Mouse (Mus musculus) T-helper 1 cell (primary cell): Measurements from ENCODE around the gene Mtfp1.

ENCODE experiments used
- in situ Hi-C: fragments of 300-600 bp; cut with MboI, MseI; formaldehyde crosslinking; loops from one replicate; pipeline ENCODE4 v1.15.1; 2025; ENCODE audit warnings: high pct_unique_total_duplicates

Mtfp1 gene

DNA sequence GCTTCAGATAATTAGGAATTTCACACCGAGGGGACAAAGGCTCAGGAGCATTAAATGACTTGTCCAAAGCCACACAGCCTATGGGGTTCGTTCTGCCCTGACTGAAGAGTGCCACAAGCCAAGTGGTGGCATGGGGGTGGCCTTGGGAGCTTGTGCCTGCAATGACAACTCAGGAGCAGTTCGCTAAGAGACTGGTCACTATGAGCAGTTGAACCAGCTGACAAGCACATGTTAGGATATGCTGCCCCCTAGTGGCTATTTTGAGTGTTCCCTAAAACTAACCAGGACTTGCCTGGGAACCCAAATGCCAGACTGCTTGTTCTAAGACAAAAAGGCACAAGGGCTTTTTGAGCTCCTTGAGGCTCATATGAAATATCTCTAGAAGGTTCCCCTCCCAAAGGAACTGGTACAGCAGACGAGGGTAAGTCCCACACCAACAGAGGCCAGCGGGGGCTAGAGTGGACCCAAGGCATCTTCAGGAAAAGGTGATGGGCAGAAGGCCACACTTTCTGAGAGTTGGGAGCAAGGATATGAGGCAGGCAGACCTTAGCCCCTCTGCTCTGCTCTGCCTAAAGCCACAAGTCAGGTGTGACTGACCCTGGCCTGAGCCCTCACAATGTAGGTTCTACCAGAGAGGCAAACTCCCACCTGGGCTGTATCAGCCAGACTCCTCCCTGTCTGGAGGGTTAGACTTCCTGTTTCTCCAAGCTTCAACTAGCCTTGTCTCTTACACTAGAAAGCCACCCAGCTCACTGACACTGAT lies 11.7 kb downstream of the Mtfp1 start:
- in situ Hi-C loops: loop anchor here (5.0 kb wide), 1 partner anchor 81 kb away; no protein-coding TSS in a partner anchor

DNA sequence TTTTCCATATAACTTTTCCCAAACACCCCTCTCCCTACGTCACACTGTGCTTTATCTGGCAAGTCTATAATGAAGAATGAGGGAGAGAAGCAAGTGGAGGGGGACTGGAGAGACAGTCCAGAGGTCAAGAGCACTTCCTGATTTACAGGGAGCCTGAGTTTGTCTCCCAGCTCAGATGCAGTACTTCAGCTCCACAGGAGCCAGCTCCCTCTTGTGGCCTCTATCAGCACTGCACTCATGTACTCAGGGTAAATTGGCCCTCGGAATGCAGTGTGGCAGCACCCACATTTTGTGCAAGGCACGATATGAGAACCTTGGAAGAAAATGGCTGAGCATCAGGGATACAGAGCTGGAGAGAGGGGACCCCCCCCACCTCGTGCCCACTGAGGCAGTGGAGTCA lies 15.0 kb downstream of the Mtfp1 start:
- in situ Hi-C loops: loop anchor here (5.0 kb wide), 1 partner anchor 78 kb away; no protein-coding TSS in a partner anchor

DNA sequence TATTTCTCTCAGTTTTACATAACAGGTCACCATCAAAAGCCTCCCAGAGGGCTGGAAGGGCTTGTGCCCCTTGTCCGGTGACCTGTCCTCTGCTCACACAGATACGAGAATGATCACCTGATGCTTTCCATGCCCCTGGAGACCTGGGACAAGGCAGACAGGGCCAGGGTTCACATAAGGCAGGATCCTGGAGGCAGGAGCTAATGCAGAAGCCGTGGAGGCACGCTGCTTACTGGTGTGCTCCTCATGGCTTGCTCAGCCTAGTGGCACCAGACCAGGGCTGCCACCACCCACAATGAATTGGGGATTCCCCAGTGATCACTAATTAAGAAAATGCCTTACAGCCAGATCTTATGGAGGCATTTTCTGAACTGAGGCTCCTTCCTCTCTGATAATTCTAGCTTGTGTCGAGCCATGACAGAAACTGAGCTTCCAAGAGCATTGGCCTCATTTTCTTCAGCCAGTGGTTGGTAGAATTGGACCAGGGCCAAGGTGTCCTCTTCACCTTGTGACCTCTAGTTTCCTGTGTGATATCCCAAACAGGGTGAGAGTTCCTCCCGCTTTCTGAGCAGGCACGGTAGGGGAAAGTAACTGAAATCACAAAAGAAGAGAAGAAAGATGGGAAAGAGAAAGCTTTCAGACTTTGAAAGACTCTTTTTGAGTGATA lies 16.8 kb downstream of the Mtfp1 start:
- in situ Hi-C loops: no loop called here

DNA sequence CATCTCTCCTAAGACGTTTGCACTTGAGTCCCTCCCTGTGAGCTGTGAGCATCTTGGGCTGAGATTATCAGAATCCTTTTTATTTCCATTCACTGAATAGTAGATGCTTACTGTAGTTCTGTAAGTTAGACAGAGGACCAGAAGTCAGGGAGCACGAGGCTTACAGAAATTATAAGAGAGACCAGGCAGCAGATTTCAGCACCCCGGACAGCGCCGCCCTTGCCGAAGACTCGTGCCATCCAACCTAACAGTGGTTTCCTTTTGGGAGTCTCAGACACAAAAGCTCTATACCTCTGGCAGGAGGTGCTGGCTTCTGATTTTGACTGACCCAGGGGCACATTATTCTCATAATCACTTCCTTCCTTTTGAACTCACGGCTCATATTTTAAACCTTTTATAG lies 18.6 kb downstream of the Mtfp1 start:
- in situ Hi-C loops: no loop called here

DNA sequence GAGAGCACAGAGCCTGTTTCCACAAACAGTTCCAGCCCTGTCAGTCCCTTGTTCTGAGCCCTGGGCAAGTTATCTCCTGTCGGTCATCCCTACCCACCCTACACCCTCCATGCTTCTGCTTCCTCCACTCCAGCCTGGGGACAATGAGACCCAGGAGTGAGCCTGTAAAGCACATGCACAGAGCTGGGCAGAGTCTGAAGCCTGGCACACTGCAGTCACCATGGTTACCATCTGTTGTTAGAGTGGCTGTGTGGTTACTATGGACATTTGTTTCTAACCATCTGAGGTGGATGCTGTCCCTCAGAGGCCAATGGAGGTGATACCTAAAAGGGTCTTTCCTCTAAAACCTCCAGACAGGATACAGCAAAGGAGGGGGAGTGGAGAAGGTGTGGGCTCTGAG lies 25.6 kb downstream of the Mtfp1 start:
- in situ Hi-C loops: no loop called here

DNA sequence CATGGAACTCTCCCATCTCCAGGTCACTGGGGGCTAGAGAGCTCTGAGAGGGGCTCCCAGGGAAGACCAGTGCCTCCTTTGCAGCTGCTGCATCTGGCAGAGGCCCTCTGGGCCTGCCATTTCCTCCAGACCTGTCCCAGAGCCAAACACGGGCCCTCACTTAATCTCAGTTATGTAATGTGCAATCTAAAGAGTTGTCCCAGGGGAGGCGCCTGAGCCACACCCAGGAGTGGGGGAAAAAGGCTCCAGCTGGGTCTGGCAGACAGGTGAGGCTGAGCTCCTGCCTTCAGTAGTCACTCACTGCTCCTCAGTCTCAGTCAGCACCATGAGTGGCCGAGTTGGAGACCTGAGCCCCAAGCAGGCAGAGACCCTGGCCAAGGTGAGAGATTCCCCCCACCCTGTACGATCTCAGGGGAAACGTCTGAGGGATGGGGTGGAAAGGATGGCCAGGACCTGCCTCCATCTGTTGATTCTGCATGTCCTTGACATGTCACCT lies 30.6 kb downstream of the Mtfp1 start, which contains the start of gene Sec14l3:
Gene Sec14l3, plus strand, starts transcription at position 215 of the 496 bp plus-strand sequence.
- in situ Hi-C loops: no loop called here

DNA sequence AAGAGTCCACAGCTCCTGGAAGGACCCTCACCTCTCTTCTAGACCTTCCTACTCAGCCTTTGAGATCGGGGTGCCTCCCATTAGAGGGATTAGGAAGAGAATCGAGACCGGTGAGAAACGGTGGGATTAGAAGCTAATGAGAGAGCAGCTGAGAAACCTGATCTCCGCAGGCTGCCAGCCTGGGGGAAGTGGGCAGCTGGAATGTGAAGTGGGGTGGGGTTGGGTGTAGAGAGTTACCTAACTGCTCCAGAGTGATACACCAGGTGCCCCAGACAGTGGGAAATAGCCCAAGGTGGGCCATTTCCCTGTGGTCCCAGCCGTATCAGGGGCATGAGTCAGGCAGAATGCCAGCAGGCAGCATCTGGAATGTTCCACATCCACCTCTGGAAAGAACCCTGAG lies 32.3 kb downstream of the Mtfp1 start:
- in situ Hi-C loops: no loop called here

DNA sequence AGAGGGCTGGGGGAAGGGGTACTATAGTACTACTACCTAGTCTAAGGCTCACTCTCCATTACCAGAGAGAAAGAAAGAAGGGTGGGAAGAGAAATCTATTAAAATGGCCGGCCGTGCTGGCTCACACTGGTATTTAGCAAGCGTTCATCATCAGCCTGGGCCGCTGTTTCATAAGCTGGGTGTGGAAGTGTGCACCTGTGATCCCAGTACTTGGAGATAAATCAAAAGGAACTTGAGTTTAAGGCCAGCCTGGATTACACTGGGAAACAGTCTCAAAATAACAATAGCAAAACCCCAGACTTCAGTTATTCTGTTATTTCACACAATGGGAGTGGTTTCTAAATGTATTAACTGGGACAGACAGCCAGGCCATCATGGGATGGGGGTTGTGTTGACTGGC lies 32.7 kb downstream of the Mtfp1 start:
- in situ Hi-C loops: no loop called here

DNA sequence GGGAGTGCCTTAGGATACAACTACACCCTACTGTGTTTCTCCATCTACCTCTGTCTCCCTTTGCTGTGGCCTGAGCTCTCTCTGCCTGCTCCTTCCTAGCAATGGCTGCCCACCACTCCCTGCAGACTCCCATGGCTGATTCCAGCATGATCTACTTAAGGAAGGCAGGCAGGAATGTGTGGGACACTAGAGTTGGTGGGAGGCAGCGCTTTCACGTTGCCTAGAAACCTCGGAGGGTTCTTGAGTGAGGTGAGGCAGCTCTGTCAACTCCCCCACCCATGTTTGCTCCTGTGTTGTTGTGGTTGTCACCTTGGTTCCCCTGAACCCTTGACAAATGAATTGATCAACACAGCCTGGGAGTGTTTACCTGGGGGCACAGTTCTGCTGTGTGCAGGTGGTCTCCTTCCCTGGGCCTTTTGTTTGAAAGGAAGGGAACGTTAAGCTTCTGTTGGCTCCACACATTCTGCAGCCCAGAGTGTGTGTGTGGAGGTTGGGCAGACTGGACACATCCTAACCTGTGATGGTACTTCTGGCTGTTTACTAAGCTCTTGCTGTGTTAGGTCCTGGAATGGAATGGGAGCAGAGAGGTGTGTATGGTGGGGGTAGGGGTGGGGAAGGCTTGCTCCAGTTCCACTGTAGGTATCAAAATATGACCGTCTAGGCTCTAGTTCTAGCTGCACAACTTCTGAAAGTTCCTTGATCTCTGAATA lies 34.2 kb downstream of the Mtfp1 start:
- in situ Hi-C loops: no loop called here

DNA sequence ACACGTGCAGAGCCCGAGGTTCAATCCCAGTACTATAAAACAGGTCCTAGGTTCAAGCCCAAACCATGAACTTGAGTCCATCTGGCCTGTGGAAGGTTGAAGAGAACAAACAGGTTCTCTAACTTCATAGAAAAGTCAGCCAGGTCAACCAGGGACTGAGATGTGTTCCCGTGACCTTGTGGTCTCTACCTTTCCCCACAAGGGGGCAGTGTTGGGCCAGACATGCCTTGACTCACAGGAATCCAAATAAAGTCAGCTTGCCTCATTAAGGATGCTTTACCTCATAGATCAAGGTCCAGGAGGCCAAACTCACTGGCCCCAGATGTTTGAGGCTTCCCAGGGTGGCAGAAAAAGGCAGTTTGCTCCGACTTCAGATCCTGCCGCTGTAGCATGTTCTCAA lies 41.7 kb downstream of the Mtfp1 start:
- in situ Hi-C loops: loop anchor here (5.0 kb wide), 1 partner anchor 79 kb away; no protein-coding TSS in a partner anchor

DNA sequence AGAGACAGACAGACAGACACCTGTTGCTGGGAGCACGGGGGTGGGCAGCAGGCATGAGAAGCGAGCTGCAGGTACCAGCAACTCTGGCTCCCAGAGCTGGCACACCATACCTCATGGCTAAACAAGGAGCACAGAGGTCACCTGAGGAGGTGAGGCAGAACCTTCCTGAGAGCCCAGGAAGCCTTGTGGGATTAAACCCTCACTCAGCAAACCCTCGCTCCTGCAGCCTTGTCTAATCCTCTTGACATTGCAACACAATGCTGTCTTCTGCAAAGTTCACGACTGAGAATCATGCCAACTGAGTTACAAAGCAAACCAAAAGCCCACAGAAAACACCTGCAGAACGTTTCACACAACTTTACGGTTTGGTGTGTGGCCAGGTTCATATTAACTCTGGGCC lies 46.8 kb downstream of the Mtfp1 start:
- in situ Hi-C loops: no loop called here

DNA sequence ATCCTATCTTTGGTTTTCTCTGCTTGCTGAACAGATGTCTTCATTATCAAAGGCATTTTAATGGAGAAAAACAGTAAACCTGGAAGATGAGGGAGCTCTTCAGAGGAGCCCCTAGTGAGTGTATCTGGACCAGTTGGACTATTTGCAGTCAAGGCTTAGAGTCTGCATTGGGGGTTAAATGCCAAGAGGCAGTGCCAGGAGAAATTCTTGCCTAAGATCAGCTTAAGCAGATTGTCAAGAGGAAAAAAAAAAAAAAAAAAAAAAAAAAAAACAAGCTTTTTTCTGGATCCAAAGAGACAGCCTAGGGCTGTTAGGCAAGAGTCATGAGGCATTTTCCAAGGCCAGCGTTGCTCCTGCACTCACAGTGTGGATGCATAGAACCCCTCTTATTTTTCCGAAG lies 47.5 kb downstream of the Mtfp1 start:
- in situ Hi-C loops: no loop called here

DNA sequence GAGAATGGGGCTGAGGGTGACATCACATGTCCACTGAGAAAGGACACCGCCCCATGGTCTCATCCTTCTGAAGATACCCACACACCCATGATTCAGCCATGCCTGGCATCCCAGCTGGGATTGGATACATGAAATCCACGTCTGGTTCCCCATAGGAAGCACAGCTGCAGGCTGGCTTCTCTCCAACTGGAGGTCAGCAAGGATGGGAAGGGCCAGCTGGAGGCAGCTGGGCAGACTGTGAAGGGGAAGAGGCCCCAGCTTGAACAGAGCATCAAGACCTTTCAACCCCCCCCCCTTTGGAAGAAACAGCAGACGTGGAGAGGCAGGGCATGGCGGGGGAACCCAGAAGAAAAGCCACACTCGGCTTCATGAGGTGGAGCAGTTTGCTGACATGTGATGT lies 48.7 kb downstream of the Mtfp1 start:
- in situ Hi-C loops: no loop called here

DNA sequence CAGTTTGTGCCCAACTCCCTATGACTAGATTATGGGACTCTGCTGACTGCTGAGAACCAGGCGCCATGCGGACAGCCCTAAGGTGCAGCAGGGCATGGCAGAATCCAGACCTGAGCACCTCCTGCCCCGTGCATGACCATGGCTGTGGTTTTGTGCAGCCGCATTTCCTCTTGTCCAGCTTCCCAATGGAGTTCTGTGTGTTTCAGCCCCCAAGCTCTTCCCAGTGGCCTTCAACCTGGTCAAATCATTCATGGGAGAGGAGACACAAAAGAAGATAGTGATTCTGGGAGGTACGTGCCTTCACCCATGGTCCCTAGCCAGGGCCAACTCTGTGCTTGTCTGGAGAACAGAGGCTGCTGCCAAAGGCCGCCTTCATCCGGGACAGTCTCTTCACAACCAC lies 52.2 kb downstream of the Mtfp1 start:
- in situ Hi-C loops: no loop called here
